Mouse (Mus musculus) brain, embryonic 14.5 days (tissue): ENCODE measurements around the gene Ezh2.

Experiments used
- CTCF ChIP-seq: fragments of 200-500 bp; IDR thresholded peaks from 2 replicates; pipeline ENCODE4 v1.5.1; 2012; ENCODE audit warnings: inconsistent platforms, mild to moderate bottlenecking, moderate library complexity, borderline replicate concordance; ENCODE audit not compliant: insufficient read depth, insufficient read length; ENCODE audit errors: extremely low read depth
- POLR2A ChIP-seq: fragments of 200-500 bp; IDR thresholded peaks from 2 replicates; pipeline ENCODE4 v1.6.1; 2012; ENCODE audit warnings: mild to moderate bottlenecking, inconsistent platforms, borderline replicate concordance; ENCODE audit not compliant: poor library complexity, insufficient read depth, insufficient read length, severe bottlenecking; ENCODE audit errors: extremely low read depth

DNA sequence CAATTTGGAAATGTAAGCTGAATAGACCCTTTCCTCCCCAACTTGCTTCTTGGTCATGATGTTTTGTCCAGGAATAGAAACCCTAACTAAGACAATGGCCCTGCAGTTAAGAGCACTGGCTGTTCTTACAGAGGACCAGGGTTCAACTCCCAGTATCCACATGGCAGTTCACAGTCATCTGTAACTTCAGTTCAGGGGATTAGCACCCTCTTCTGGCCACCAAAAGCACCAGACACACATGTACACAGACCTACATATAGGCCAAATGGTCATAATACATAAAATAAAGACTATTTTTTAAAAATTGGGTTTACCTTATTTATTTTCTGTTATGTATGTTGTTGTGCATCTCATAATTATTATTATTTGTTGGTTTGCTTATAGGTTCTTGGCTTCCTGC is 38.3 kb upstream of the Ezh2 start:
- TF ChIP-seq CTCF (peak; percentile 15; the same call in 1 of the 2 replicates), POLR2A (no peak)
